Mouse (Mus musculus) CD4-positive naive resting alpha-beta T cell, adult 57 days (primary cell): ENCODE measurements around the gene Psg27. TPM values are rescaled to one million over a fixed set of nuclear protein-coding genes. Genes with fewer than 3 reads are reported as not detected.

ENCODE experiments used
- total RNA-seq: library from RNA; stranded (reverse); gene quantifications from one replicate; pipeline ENCODE4 v1.2.4, GENCODE M21; 2023

Psg27 gene
- not detected for total RNA-seq

GRCm38 (mm10) chr7:18567205-18567604 is at the start of gene Psg27:
Psg27 (minus strand) TSS chr7:18567305.

GRCm38 (mm10) chr7:18616401-18616800 is 49.3 kb upstream of the Psg27 start, which contains the start of gene Psg23:
Psg23 (minus strand) TSS chr7:18616501.

DNA sequence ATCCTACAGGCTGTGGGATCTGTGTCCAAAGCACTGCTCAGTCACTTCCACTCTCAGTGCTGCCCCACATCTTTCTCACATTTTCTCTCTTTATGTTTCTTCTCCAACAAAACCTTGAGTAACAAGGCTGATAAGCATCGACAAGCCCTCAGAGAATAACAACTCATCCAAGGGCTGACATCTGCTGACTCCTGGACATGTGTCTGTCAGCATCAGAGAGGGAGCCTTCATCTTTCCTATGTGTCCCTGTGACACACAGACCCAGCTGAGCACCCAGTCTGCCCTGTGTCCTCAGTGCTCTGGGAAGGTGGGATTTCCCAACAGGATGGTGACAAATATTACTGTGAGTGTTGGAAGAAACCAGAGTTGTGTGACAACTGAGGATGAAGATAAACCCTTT is 34.9 kb downstream of the Psg27 start, which contains the start of gene Psg25:
Gene Psg25, minus strand, starts transcription at position 101 of the 400 bp plus-strand sequence.

Other genes with a start within 250 kb of the Psg27 start
- not detected for gene Psg18, start 212.3 kb downstream of the Psg27 start, total RNA-seq
- gene Psg28, start 135.3 kb downstream of the Psg27 start, total RNA-seq: not detected
- gene Psg26, start 83.1 kb downstream of the Psg27 start, total RNA-seq: not detected
- not detected for gene Psg25, start 35.0 kb downstream of the Psg27 start, total RNA-seq
- 0.35 TPM for gene Psg23, start 49.2 kb upstream of the Psg27 start, total RNA-seq
- not detected for gene Psg21, start 89.4 kb upstream of the Psg27 start, total RNA-seq
- gene Psg20, start 118.9 kb upstream of the Psg27 start, total RNA-seq: not detected
- not detected for gene Psg22, start 150.8 kb upstream of the Psg27 start, total RNA-seq
- gene Psg19, start 231.2 kb upstream of the Psg27 start, total RNA-seq: not detected